Mouse (Mus musculus) small intestine, adult 2 months (tissue): ENCODE measurements around the gene Map4k3.

Source experiments
- CTCF ChIP-seq: fragments of 200-500 bp; IDR thresholded peaks from 2 replicates; pipeline ENCODE4 v1.5.1; 2012; ENCODE audit warnings: low read depth, mild to moderate bottlenecking, control low read depth, inconsistent platforms, low read length, moderate library complexity, mixed read lengths; ENCODE audit not compliant: insufficient replicate concordance, insufficient read length; ENCODE audit errors: extremely low read depth
- POLR2A ChIP-seq: fragments of 200-500 bp; IDR thresholded peaks from 2 replicates; pipeline ENCODE4 v1.6.1; 2012; ENCODE audit warnings: low read depth, mild to moderate bottlenecking, control low read depth, inconsistent platforms, low read length, moderate library complexity

DNA sequence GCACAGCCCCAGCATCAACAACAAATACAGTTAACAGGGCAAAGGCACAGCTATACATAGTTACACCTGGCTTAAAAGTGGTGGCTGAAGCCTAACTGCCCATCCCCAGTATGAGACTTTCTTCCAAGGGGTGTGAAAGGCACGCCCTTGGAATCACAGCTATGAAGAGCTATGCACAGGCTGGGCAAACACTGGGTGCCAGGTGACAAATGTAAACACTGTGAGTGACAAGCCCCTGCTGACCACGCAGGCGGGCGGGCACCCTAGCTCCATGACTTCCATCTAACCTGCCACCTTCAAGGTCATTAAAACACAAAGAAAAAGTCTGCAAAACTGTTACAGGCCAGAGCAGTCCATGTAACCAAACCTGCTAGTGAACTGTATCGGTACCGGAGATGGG, 19.5 kb downstream of the Map4k3 start:
- TF ChIP-seq POLR2A (no peak), CTCF (no peak)
